Mouse (Mus musculus) thymus, postnatal 0 days (tissue): Measurements from ENCODE around the gene Gm11492. TPM values are rescaled to one million over a fixed set of nuclear protein-coding genes. Genes with fewer than 3 reads are reported as not detected.

ENCODE experiments used
- DNase-seq: peaks from one replicate; pipeline ENCODE4 v3.0.0-alpha.2; 2015; ENCODE audit warnings: low spot score
- polyA plus RNA-seq: library from polyadenylated mRNA; unstranded; fragments of >200 nt; fragmentation: Nextera tagmentation; extraction: Ambion mirVana; gene quantifications from 2 replicates; pipeline ENCODE4 v1.2.1, GENCODE M21; 2015

Gm11492 gene
- polyA plus RNA-seq, 1 experiment from 2014 or later, result not detected

GRCm38 (mm10) chr11:87578963-87579601, 12.6 kb downstream of the Gm11492 start:
- DNase-seq, result peak; percentile 42

GRCm38 (mm10) chr11:87579713-87580112, 13.3 kb downstream of the Gm11492 start:
- DNase-seq, result no peak

GRCm38 (mm10) chr11:87580543-87581085, 14.2 kb downstream of the Gm11492 start:
- DNase-seq, result no peak

DNA sequence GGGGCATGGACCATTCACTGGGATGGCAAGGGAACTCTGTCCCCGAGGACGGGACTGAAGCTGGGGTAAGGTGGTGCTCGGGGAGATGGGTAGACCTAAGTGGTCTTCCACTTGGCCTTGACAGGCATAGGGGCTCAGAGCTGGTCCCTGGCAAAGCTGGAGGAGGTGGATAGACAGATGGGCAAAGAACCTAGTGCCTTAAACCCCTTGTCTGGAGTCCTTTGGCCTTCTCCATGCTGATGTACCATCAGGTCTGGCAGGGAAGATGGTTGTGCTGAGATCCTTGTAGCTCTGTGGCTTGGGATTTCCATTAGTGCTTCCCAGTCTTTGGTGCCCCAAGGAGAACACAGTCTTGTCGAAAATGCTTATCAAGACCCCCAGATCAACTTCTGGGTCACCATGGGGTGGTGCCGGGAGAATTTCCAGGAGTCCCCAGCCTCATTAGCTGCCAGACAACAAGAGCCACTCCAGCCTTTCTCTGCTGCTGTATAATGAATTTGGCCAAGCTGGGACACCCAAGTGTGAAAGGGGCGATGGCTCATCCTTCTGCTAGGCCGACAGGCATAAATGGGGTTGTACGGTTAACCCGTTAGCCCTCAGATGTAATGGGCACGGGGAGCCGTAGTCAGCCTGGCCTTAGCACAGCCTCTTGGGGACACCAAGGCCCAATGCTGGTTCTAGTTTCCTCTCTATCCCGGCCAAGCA, 14.9 kb downstream of the Gm11492 start:
- no peak for DNase-seq

GRCm38 (mm10) chr11:87581933-87582710, 15.7 kb downstream of the Gm11492 start:
- DNase-seq, result no peak

GRCm38 (mm10) chr11:87583291-87584034, 17.0 kb downstream of the Gm11492 start:
- DNase-seq, result no peak

- no peak for DNase-seq
Measured at GRCm38 (mm10) chr11:87584711-87585505, 18.5 kb downstream of the Gm11492 start.

GRCm38 (mm10) chr11:87587211-87587874, 20.9 kb downstream of the Gm11492 start:
- no peak for DNase-seq

DNA sequence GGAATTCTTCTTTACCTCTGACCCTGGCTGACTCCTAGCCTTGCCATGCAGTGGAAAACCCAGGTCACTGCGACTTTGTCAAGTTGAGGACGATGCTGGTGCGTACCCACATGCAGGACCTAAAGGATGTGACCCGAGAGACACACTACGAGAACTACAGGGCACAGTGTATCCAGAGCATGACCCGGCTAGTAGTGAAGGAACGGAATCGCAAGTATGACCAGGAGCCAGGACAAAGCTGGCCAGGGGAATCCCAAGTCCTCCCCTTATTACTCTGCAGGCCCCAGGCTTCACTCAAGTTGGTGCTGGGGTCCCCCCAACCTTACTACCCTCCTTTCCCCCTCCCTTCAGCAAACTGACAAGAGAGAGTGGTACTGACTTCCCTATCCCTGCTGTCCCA, 23.2 kb downstream of the Gm11492 start:
- no peak for DNase-seq

DNA sequence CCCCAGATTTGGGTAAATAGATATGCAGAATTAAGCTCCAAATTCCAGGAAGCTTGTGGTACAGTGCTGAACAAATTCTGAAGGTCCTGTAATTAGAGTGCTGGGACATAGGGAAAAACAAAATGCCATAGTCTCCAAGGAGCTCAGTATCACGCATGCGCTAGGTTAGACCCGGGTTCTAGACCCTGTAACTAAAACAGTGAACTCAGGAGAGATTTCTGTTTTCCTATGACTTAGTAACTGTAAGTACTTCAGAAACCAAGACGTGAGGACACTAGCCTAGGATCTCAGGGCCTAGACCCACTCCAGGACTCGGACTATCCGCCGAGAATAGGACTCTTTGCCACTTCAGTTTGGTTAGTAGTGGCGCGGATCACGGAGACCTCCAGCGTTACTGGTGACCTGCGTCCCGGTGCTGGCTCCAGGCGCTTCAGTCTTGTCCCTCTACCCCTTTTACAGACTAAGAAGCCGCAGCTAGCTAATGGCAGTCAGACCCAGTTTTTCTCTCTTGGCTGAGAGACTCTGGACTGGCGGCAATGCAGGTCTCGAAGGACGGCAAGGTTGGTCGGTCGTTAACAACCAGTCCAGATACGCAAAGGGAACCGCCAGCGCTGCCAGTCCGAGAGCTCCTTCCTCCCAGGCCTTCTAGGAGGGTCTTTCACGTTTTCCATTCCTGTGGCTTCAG, 24.5 kb downstream of the Gm11492 start:
- DNase-seq, result no peak

DNA sequence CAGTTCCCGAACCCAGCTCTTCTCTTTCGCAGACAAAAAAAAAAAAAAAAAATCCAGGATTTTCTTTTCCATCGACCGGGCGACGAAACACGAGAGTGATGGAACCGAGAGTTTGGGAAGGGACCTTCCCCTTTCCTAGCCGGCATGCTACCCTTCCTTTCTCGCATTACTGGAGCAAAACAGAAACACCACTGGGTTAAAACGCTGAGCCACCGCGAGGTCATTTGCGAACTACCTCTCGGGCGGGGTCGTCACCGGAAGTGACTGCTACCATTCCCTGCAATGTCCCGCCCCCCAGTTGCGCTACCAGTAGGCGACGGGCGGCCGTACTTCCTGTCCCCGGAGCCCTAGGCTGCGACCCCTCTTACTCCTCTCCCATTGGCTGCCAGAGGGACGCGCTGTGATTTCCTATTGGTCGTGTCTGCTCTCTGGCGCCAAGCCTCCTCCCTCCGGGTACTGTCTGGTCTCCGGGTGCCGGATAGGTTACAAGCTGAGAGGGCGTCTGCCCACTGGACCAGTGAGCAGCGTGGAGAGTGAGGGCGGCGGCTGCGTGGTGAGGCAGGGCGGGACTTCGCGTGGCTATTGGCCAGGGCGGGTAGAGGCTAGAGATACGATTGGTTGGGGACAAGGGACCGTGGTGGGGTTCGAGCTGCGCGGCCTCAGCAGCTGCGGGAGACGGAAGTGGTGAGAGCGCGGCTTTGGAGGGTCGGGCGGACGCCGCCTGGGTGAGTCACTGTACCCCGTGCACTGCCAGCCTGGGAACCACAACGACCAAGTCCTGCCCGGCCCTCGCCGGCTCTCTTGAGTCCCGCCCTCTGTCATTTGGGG, 25.3 kb downstream of the Gm11492 start, which contains the start of gene Mtmr4:
Gene Mtmr4 (plus strand): TSS at position 637 of the 828 bp plus-strand sequence.
- DNase-seq, result peak; percentile 99

DNA sequence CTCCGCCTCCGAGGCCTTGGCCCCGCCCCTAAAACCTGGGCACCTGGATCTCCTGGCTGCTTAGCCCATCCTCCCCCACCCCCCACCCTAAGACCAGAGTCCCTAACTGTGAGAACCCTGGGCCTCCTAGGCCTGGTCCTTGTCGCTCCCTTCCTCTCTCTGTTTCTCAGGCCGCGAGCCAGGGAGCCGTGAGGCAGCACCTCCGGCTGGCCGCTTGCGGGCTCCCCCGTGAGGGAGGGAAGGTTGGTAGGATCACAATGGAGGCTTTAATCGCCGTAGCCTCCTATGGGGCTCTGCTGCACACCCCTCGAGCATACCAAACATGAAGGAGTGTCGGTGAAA, 25.9 kb downstream of the Gm11492 start:
- no peak for DNase-seq

- no peak for DNase-seq
Measured at GRCm38 (mm10) chr11:87592713-87593598, 26.5 kb downstream of the Gm11492 start.

DNA sequence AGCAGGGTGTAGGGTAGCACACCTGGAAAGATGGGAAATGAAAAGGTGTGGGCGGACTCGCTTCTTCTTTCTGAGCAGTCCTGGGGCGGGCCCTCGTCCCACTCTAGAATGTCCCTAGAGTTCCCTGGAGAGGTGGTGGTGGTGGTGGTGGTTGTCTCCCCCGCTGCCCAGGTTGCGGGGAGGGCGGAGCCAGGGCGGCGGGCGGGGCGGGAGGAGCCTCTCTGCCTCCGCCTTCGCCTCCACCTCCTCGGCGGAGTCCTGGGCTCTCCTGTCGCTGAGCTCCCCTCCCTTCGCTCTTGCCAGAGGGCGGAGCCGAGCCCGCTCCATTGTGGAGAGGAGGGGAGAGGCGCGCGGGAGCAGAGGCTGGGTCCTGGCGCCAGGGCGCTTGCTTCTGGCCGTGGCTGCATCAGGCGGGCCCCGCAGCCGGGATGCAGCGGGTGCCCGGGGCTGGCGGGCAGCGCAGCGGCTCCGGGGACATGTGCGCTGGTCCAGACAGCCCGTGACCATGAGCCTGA, 28.9 kb downstream of the Gm11492 start:
- DNase-seq, result peak; percentile 76

DNA sequence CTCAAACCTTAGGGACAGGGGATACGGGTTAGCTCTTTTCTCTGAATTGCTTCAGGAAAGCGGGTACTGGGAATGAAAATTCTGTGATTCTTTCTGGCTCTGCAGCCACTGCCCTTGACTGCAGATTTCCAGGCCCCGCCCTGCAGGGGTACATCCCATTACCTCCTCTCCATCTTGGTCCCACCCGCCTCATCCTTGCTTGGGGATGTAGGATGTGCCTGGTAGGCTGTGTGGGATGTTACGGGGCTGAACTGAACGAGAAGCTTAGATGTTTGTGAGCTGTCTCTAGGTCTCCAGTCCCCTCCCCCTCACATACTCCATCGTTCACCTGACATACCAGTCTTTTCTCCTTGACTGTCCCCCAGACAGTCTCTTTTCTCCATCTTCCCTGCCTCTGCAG, 29.5 kb downstream of the Gm11492 start:
- no peak for DNase-seq

- no peak for DNase-seq
Measured at GRCm38 (mm10) chr11:87596492-87596891, 30.0 kb downstream of the Gm11492 start.

DNA sequence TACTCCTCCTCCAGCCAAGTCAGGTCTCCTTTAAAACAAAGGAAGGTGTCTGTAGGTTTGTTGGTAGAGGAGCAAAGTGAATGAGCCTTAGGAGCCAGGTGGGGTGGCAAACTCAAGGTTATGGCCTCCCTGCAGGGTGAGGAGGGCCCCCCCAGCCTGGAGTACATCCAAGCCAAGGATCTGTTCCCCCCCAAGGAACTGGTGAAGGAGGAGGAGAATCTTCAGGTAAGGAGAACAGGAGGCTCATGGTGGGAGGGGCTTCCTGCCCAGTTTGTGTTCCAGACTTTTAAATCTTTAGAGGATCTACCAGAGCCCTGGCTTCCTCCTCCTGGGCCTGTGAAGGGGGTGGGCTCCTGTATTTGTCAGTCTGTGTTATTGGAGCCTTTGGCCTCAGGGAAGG, 30.6 kb downstream of the Gm11492 start:
- no peak for DNase-seq
